ENCODE assay signal across 14 mouse cellular contexts in the genomic region with DNA sequence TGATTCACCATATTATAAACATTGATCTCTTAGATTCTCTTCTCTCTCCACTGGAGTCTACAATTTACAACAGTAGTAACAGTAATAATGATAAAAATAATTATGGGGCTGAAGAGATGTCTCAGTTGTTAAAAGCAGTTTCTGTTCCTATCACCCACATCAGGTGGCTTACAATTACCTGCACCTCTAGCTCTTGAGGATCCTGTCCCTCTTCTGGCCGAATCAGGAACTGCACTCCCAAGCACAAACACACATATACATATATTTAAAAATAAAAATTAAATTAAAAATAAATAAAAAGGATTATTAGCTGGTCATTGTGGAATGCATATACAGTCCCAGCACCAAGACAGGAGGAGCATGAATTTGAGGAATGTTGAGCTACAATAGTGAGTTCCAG.
A peak's percentile ranks its signal among the peaks of the same experiment; 100 is the strongest.
DNase-seq lines count a peak whose midpoint lies in the region; ATAC-seq and TF ChIP-seq lines count a peak whose summit lies in the region.
"Had no signal": no experiment of that assay in that cellular context is flagged by ENCODE, and none has a peak within 500 bp of the region (broad histone marks: within the 10 kb centered on the region; RNA-seq: fewer than 3 reads in every experiment).

No protein-coding gene starts in this region.

- H3K4me2 ChIP-seq in intestine, postnatal 0 days (replicated peaks; ENCODE audit: low read depth): no peak overlapping the region
- H3K4me2 ChIP-seq in intestine, embryonic 16.5 days (ENCODE audit: low read depth, low read length): no peak overlapping the region
- H3K4me2 ChIP-seq: heart, embryonic 15.5 days; kidney, embryonic 15.5 days; limb, embryonic 15.5 days had no signal

- no peaks in the 10 kb centered on the region for H3K4me1 ChIP-seq in intestine, postnatal 0 days (replicated peaks; ENCODE audit: control insufficient read depth, insufficient read depth, low read length)
- H3K4me1 ChIP-seq in intestine, embryonic 16.5 days (ENCODE audit: control insufficient read depth, insufficient read depth, low read length): no peaks in the 10 kb centered on the region
- H3K4me1 ChIP-seq: heart, embryonic 15.5 days; kidney, embryonic 15.5 days; limb, embryonic 15.5 days had no signal

- 73% methylated on average over 1 of the region's 1 CpGs for WGBS in intestine, postnatal 0 days
- WGBS in intestine, embryonic 16.5 days: 65% methylated on average over 1 of the region's 1 CpGs

- peak; percentile 7 for DNase-seq in right cerebral cortex, postnatal 14 days
- DNase-seq in right cerebral cortex, postnatal 10 days (ENCODE audit: low spot score in 2 of 2): no peak
- peak; percentile 70 for DNase-seq in ZHBTc4 (ENCODE audit: low read depth, low spot score)
- peak; percentile 26 for DNase-seq in splenic B cell, adult 2 months (ENCODE audit: low read depth, low spot score)
- no peak for DNase-seq in testis, postnatal 10 days (ENCODE audit: low spot score)
- DNase-seq in gastrocnemius, postnatal 14 days: no peak
- DNase-seq: cerebellum, adult 9-11 months; right cerebral cortex, postnatal 25 days had no signal

- ATAC-seq in intestine, postnatal 0 days: no peak
- ATAC-seq in intestine, embryonic 16.5 days: no peak
- ATAC-seq: forebrain, embryonic 16.5 days had no signal

- no peak overlapping the region for H3K4me3 ChIP-seq in intestine, postnatal 0 days (ENCODE audit: low read depth, low read length)
- no peak overlapping the region for H3K4me3 ChIP-seq in intestine, embryonic 16.5 days (ENCODE audit: low read length)
- H3K4me3 ChIP-seq: heart, embryonic 15.5 days; kidney, embryonic 15.5 days; limb, embryonic 15.5 days had no signal

- intact Hi-C loops in gastrocnemius, postnatal 14 days (cut with DNase I; ENCODE audit: low total_unique reads): no loop called here

- no peaks in the 10 kb centered on the region for H3K9me3 ChIP-seq in intestine, postnatal 0 days (ENCODE audit: control insufficient read depth)
- no peaks in the 10 kb centered on the region for H3K9me3 ChIP-seq in intestine, embryonic 16.5 days (ENCODE audit: control insufficient read depth, low read length)
- H3K9me3 ChIP-seq: heart, embryonic 15.5 days; kidney, embryonic 15.5 days; limb, embryonic 15.5 days had no signal

- no peak overlapping the region for H3K9ac ChIP-seq in intestine, postnatal 0 days (ENCODE audit: low read depth, low read length)
- H3K9ac ChIP-seq in intestine, embryonic 16.5 days (ENCODE audit: low read depth, low read length): no peak overlapping the region
- H3K9ac ChIP-seq: heart, embryonic 15.5 days; kidney, embryonic 15.5 days; limb, embryonic 15.5 days had no signal

- H3K36me3 ChIP-seq in intestine, postnatal 0 days (ENCODE audit: control insufficient read depth, insufficient read depth): no peaks in the 10 kb centered on the region
- H3K36me3 ChIP-seq in intestine, embryonic 16.5 days (ENCODE audit: control insufficient read depth, insufficient read depth, low read length): no peaks in the 10 kb centered on the region
- no peaks in the 10 kb centered on the region for H3K36me3 ChIP-seq in splenic B cell, adult 2 months (ENCODE audit: control insufficient read depth, insufficient read depth, low read length, poor library complexity, severe bottlenecking)
- H3K36me3 ChIP-seq: heart, embryonic 15.5 days; kidney, embryonic 15.5 days; limb, embryonic 15.5 days had no signal

- no peak overlapping the region for H3K27ac ChIP-seq in intestine, postnatal 0 days (ENCODE audit: low read depth, low read length)
- H3K27ac ChIP-seq in intestine, embryonic 16.5 days (ENCODE audit: low read length): no peak overlapping the region
- H3K27ac ChIP-seq: heart, embryonic 15.5 days; kidney, embryonic 15.5 days; limb, embryonic 15.5 days had no signal

- H3K27me3 ChIP-seq in intestine, postnatal 0 days (replicated peaks; ENCODE audit: control insufficient read depth, insufficient read depth, low read length): no peaks in the 10 kb centered on the region
- H3K27me3 ChIP-seq in intestine, embryonic 16.5 days (replicated peaks; ENCODE audit: control insufficient read depth, insufficient read depth, low read length): no peaks in the 10 kb centered on the region
- no peaks in the 10 kb centered on the region for H3K27me3 ChIP-seq in splenic B cell, adult 2 months (ENCODE audit: control insufficient read depth, insufficient read depth, low read length, poor library complexity, severe bottlenecking)
- H3K27me3 ChIP-seq: heart, embryonic 15.5 days; kidney, embryonic 15.5 days; limb, embryonic 15.5 days had no signal

- peak; percentile 44 for TF ChIP-seq CTCF in intestine, postnatal 0 days (IDR thresholded peaks at IDR 0.05; ENCODE audit: low read depth)

Comparison
In these comparisons a context has a peak if more than half of its experiments do, and no peak if none do; other contexts are left out.
1. DNase-seq: peak in right cerebral cortex, postnatal 14 days (single experiment), ZHBTc4 (single experiment) and splenic B cell, adult 2 months (single experiment); none in right cerebral cortex, postnatal 10 days (0 of 2), testis, postnatal 10 days (single experiment) and gastrocnemius, postnatal 14 days (single experiment).